Mouse (Mus musculus): ENCODE measurements around the gene Calml3.

Gene Calml3

DNA sequence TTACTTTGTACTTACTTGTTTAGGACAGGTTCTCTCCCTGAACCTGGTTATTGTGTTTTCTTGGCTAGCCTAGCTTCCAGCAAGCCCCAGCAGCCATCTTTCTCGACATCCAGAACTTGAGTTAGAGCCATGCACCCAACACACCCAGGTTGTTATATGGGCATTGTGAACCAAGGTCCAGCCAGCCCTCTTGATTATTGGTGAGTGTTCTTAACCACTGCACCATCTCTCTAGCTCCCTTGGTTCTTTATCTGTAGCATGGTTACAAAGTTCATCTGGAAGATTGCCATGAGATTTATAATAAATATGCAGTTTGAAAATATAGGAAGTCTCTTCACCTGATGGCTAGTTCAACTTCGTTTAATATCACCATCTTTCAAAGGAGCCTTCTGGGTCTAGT, 20.5 kb downstream of the Calml3 start:
- in situ Hi-C loops (cut with MboI; ENCODE audit: unreplicated experiment in 2 of 2): no loop called here

DNA sequence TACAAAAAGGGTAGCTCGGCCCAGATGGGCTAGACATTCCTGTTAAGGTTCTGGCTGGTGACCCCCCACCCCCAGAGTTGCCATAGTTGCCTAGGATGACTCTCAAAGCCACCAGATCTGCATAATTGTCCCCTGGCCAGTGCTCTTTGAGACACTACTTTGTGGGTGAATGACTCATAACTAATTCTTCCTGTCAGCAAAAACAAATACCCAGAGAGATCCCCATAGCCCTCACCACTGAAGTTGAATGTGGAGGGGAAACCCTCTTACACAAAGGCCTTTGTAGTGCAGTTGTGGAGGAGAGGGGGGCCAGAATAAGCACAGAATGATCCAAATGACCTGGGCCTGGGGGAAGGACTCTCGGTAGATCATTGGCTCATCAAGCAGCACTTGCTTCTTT, 21.6 kb downstream of the Calml3 start:
- in situ Hi-C loops (cut with MboI; ENCODE audit: unreplicated experiment in 2 of 2): no loop called here

DNA sequence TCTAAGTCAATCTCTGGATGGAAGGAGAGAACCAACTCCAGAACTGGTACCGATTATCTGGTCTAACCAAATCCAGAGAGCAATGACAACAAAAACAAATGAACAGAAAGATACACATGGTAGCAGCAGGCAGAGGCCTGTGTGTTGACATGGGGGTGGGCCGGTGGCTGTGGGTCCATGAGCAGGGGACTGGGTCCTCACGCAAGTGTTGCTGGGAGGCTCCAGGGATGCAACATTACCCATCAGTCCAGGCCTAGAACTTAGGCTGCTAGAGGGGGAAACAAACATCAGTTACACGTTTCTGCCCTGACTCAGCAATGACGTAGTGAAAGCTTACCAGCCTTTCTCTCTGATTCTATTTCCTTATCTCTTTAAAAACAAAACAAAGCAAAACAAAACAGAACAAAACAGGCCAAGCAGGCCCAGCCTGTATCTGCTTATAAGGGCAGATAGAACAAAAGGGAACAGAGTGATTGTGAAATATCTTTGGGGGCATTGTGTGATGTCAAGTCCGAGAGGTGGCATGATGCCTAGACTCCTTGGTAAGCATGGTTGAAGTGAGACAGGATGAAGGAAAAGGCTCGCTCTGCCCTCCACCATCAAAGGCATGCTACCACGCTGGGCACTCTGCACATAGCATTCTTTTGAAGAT, 24.4 kb downstream of the Calml3 start:
- in situ Hi-C loops (cut with MboI; ENCODE audit: unreplicated experiment in 2 of 2): no loop called here

DNA sequence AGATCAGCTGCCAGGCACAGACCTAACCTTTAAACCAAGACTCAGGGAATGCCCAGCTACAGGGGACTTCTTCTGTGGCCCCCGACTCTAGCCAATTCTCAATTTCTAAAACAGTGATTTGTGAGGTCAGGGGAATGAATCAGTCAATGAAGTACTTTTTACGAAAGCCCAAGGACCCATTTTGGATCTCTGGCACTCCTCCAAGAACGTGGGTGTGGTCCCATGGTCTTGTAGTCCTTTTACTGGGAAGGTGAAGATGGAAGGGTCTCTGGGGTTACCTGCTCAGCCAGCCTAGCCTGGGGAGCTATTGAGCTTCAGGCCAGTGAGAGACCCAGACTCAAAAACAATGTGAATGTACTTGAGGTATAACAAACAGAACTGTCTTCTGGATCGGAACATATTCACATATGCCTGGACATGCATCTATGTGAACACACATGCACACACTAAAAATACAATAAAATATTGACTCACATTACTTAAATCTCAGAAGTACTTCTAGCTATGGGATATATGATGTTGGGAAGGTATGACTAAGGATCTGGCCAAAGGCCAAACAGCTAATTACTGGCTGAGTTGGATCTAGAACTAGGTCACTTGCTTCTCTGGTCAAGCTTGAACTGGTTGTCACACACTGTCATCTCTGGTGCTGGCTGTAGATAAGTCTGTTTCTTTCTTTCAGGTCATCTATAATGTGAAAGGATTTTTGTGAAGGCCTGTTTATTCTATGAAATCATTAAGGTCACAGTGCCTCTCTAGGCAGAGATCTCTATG, 25.3 kb downstream of the Calml3 start:
- in situ Hi-C loops (cut with MboI; ENCODE audit: unreplicated experiment in 2 of 2): no loop called here

DNA sequence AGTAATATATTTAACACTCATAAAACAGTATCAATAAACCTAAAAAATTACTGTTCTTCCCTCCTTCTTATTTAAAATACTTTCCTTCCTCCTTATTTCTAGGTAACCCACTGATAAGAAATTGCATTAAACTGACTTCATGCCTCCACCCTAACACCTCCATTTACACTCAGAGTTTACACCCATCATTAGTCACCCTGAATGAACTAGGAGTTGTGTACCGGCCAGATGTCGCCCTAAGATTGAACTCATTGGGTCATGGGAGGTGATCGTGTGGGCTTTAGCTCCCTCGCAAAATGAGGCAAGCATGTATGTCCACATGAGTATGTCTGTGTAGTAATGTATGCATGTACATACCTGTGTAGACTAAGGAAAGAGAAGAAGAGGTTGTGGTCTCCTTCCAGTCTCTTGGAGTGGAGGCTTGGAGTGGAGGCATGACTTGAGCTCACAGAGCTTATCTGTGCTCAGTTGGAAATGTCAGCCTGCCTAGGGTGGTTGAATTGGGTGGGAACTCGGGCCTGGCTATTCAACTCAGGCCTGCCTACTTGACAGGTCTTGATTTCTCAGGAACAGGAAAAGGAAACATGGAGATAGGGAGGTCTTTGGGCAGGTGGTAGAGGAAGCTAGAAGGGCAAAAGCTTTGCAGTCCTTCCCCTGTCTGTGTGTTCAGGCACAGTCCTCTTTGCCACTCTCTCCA, 26.8 kb downstream of the Calml3 start:
- in situ Hi-C loops (cut with MboI; ENCODE audit: unreplicated experiment in 2 of 2): no loop called here

DNA sequence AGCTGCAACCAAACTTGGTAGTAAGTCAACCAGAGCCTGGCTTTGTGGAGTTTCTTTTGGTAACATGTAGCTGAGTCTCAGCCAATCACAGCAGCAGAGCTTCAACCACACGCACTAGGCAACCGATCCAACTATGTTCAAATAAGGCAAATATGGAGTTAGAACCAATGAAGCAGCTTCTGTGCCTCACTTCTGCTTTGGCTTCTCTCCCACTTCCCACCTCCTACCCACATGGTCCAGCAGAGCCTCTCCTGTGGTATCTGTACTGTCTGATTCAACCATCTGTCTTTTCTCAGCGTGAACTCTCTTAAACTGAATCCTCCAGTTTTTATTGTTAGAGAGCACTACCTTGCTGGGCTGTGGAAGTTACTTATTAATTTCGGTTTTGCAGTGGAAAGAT, 27.7 kb downstream of the Calml3 start:
- in situ Hi-C loops (cut with MboI; ENCODE audit: unreplicated experiment in 2 of 2): no loop called here

DNA sequence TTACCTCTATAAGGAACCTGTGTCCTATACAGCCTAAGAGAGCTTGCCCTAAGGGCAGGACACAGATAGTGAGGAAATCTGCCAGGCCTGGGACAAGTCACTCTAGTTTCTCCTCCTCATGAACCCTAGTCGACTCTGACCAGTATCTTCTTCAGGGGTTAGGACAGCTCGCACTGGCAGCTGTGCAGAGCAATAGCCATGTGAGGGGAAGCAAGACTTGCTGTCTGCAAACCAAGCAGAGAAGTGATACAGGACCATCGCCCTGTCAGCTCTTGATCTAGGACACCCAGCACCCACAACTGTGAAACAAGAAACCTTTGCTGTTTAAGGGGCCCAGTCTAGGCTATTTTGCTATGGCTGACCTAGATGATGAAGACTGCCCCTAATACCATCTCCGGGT, 29.1 kb downstream of the Calml3 start:
- in situ Hi-C loops (cut with MboI; ENCODE audit: unreplicated experiment in 2 of 2): no loop called here

DNA sequence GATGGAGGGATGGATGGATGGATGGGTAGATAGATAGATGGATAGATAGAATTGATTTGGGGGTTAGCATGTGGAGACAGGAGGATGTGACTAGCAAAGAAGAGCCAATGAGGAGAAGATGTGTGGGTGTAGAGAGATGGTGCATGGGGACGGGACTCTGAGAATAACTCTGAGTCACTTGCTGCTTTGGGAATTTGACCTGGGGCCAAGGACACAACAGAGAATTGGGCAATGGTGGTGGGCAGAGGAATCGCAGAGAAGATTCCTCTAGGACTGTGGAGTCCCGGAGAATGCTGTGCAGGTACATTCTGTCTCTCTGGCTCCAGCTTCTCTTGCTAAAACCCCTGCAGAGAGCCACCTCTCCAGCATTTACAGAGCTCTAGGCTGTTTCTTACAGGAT, 29.8 kb downstream of the Calml3 start:
- in situ Hi-C loops (cut with MboI; ENCODE audit: unreplicated experiment in 2 of 2): no loop called here

DNA sequence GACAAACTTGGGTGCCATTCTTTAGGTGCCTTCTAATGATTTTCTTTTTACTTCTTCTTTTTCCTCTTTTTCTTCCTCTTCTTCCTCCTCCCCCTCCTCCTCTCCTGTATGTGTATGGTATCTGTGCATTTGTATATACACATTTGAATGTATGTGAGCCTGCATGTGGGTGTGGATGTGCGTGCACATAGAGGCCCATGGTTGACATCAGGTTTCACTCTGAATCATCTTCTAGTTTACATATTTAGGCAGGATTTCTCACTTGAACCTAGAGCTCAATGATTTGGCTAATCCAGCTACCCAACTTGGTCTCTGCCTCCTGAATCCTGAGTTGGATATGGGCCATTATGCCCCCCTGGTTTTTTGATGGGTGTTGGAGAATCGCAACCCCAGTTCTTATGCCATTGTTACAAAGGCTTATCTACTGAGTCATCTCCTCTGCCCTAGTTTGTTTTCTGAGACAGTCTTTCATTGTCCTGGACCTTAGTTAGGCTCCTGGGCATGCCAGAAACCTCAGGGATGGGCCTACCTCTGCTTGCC, 30.9 kb downstream of the Calml3 start:
- in situ Hi-C loops (cut with MboI; ENCODE audit: unreplicated experiment in 2 of 2): no loop called here

DNA sequence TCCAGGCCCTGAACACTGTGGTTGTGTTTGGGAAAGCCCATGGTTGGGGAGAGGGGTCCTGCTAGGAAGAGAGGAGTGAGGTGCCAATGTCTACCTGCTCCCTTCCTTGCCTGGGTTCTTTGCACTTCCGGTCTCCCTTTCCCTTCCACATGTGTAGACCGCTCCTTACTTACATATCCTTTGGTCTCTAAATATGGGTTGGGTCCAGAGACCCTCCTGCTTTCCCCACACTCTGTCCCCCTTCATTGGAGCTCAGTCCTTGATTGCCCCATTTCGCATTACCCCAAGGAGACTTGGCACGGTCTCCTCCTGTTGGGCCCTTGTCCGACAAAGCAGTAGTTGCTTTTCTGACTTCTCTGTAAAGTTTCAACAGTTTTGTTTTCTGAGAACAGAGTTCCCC, 32.9 kb downstream of the Calml3 start:
- in situ Hi-C loops (cut with MboI; ENCODE audit: unreplicated experiment in 2 of 2): no loop called here

DNA sequence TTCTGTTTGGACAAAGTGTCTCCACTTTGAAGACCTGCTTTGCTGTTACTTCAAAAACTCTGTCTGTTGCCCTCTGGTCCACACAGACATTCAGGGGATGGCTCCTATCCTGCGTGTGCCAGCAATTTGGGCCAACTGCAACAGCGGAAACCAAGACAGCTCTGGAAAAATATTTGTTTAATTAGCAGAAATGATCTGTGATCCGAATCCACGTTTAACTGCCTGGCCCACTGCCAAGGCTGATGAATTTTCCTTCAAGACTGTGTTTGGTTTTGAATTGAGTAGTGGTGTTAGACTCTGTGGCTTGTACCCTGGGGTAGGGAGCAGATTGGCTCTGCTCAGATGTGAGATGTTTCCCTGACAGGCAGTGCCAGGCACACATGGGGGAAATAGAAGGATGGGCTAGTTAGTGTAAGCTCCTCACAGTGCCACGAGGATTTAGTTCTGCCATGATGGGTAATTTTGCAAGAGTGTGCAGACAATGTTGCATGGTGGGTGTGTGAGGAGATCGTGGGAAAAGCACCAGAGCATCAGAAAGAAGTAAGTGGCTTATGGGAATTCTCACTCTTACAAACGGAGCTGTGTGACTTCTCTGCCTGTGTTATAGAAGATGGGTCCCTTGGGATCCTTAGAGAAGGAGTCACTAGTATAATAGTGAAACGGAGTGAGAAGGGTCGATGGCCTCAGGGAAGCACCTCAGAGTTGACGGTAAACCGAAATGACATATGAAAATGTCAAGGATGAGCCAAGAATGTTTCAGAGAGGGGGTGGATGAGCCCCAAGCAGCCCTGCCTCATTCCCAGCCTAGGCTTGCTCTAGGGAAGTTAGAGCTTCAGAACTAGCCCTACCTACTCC, 33.7 kb downstream of the Calml3 start:
- in situ Hi-C loops (cut with MboI; ENCODE audit: unreplicated experiment in 2 of 2): no loop called here

DNA sequence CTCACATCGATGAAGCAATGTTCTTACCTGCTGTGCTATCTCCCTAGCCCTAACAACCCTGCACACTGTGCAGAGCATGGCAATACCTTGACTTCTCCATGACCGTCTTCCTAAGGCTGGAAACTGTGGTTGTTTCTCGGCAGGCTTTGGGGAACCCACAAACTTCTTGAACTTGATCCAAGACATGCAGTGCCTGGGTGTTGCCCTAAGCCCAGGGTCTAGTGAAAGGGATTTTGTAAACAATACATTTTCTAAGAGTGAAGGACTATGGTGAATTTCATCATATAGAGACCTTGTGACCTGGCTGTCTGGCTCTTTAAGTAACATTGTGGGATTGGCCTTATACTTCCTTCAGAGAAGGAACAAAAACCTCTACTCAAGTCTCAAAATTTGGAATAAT, 34.6 kb downstream of the Calml3 start:
- in situ Hi-C loops (cut with MboI; ENCODE audit: unreplicated experiment in 2 of 2): no loop called here

DNA sequence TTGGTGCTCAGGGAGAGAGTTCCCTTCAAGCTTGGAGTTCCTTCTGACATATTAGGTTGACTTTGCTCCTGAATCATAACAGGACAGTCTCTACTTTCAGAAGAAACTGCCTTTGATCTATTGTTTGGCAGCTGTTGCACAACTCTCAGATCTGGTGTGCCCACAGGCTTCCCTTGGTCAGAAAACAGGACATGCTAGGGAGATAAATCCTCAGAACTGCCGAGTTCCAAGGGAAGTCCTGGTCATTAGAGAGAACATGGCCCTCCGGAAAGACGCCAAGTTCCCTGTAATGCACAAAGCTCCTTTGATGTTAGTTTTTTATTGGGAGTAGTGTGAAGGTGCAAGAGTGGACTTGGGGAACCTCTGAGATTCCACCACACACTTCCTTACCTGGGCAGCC, 35.5 kb downstream of the Calml3 start:
- in situ Hi-C loops (cut with MboI; ENCODE audit: unreplicated experiment in 2 of 2): no loop called here

DNA sequence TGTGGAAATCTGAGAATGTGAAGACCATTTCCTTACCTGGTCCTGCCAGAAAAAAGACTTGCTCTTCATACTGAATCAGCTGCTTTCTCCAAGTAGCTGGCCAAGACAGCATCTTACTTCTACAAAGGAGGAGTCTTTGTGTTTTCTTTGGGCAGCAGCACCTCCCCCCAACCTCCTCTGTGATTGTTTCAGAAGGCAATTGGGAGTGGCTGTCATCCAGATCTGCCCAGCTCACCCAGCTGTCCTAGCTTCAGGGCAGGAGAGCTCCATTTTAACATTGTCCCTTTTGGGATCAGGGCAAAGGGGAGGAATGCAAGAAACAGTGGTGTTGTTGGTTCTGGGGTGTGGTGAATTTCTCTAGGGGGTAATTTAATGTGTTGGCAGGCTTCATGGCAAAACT, 37.0 kb downstream of the Calml3 start:
- in situ Hi-C loops (cut with MboI; ENCODE audit: unreplicated experiment in 2 of 2): no loop called here

DNA sequence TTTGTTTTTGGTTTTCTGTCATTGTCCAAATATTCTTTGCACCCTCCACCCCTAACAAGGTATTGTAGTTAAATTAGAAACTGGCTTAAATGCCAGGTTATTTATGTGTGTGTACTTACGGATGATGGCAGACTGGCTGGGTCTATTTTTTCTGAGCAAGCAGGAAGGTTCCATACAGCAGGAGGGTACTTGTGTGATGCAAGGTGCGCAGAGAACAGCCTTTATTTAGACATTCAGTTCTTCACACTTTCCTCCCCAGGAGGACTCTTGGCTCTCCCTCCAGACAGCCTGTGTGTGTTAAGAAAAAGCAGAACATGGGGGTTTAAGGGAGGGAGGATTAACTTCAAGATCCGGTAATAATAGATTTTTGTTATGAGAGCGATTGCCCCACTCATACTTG, 38.3 kb downstream of the Calml3 start:
- in situ Hi-C loops (cut with MboI; ENCODE audit: unreplicated experiment in 2 of 2): no loop called here

DNA sequence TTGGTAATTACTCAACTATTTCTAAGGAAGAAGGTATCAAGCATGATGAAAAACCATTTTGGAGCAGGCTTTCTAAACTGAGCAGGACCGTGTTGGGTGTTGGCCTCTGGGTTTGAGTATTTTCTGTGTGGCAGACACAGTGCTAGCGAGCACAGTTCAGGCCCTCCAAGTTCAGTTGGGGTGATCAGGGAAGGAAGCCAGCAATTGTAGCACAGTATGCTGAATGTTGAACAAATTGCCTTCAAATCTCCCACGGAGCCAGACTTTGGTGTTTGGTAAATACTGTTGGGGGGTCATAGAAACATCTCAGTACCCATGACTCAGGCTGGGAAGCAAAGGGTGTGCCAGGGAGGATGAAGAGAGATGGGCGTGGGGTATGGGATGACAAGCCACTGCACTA, 43.0 kb downstream of the Calml3 start:
- in situ Hi-C loops (cut with MboI; ENCODE audit: unreplicated experiment in 2 of 2): no loop called here

DNA sequence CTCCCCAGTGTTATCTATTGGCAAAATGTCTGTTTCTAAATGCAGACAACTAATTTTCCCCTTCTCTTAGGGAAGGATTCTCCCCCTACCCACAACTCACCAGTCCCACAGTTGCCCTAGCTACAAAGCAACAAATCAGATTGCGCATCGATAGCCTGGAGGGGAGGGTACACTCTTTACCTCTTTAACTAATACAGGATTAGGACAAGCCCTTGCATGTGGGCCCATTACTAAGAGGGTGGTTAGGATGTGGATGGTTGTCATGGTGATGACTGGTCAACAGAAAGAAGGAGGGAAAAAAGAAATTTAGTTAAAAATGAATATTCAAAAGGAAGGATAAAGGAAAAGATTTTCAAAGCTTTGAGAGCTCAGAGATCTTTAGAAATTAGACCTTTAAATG, 45.8 kb downstream of the Calml3 start:
- in situ Hi-C loops (cut with MboI; ENCODE audit: unreplicated experiment in 2 of 2): no loop called here

DNA sequence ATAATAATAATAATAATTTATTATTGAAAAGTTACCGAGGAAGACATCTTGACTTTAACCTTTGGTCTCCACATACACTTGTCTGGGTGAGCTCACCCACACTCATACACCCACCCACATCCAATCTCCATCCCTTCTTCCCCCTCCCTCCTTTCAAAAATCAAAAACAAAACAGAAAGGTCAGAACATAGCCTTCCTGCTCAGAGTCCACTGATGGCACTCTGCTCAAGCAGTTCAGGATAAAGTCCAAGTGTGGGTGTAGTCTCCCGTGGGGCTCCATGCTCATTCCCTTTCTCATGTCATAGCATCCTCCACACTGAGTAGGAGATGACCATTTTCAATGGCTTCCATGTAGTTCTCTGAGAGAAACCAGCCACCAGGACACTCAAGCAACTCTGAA, 50.8 kb downstream of the Calml3 start:
- in situ Hi-C loops (cut with MboI; ENCODE audit: unreplicated experiment in 2 of 2): no loop called here
